Comparison of ENCODE assay signal across 17 mouse cellular contexts in genomic region chr12:53519556-53519955, GRCm38 (mm10).
"Had no signal": no experiment of that assay in that cellular context is flagged by ENCODE, and none has a peak within 500 bp of the region (broad histone marks: within the 10 kb centered on the region; RNA-seq: fewer than 3 reads in every experiment).

No protein-coding gene starts in this region.

- H3K4me2 ChIP-seq: liver, embryonic 13.5 days; lung, embryonic 14.5 days; midbrain, embryonic 12.5 days; midbrain, embryonic 15.5 days; neural tube, embryonic 12.5 days; neural tube, embryonic 15.5 days; stomach, embryonic 15.5 days had no signal

- H3K36me3 ChIP-seq: liver, embryonic 13.5 days; midbrain, embryonic 12.5 days; midbrain, embryonic 15.5 days; neural tube, embryonic 12.5 days; neural tube, embryonic 15.5 days; stomach, embryonic 15.5 days had no signal

- H3K4me3 ChIP-seq: liver, embryonic 13.5 days; midbrain, embryonic 12.5 days; midbrain, embryonic 15.5 days; neural tube, embryonic 12.5 days; neural tube, embryonic 15.5 days; stomach, embryonic 15.5 days had no signal

- H3K9me3 ChIP-seq: liver, embryonic 13.5 days; midbrain, embryonic 12.5 days; midbrain, embryonic 15.5 days; neural tube, embryonic 12.5 days; neural tube, embryonic 15.5 days; stomach, embryonic 15.5 days had no signal

- DNase-seq: kidney, adult 18-20 months; kidney, postnatal 14 days; kidney, postnatal 4 days; liver, embryonic 13.5 days; lung, embryonic 14.5 days; right cerebral cortex, adult 18-20 months; right cerebral cortex, postnatal 14 days; right cerebral cortex, postnatal 4 days; spleen, adult 18-20 months; thymus, postnatal 25 days had no signal

- H3K4me1 ChIP-seq: liver, embryonic 13.5 days; midbrain, embryonic 15.5 days; neural tube, embryonic 12.5 days; stomach, embryonic 15.5 days had no signal

- H3K27me3 ChIP-seq: liver, embryonic 13.5 days; midbrain, embryonic 12.5 days; midbrain, embryonic 15.5 days; neural tube, embryonic 12.5 days; neural tube, embryonic 15.5 days; stomach, embryonic 15.5 days had no signal

- H3K27ac ChIP-seq: liver, embryonic 13.5 days; macrophage; midbrain, embryonic 12.5 days; midbrain, embryonic 15.5 days; neural tube, embryonic 12.5 days; neural tube, embryonic 15.5 days; stomach, embryonic 15.5 days had no signal

- ATAC-seq: lung, postnatal 0 days; midbrain, embryonic 15.5 days had no signal

- H3K9ac ChIP-seq: liver, embryonic 13.5 days; lung, embryonic 14.5 days; midbrain, embryonic 12.5 days; midbrain, embryonic 15.5 days; neural tube, embryonic 12.5 days; neural tube, embryonic 15.5 days; stomach, embryonic 15.5 days had no signal
